Mouse (Mus musculus): ENCODE results near the gene Natd1. TPM values are rescaled to one million over a fixed set of nuclear protein-coding genes. Genes with fewer than 3 reads are reported as not detected.
"Not testable (repeated sequence)": the region's sequence is repeated elsewhere in the genome, so short reads cannot be mapped to it uniquely, and the experiment has no call there.

The Natd1 gene
- polyA plus RNA-seq, 2 experiments, result 10.7 to 11.1 TPM

- DNase-seq (ENCODE audit: low read depth in 3 of 3, low spot score in 3 of 3), result no peak
- WGBS (ENCODE audit: insufficient replicate concordance), result 38% methylated on average over 4 of the region's 4 CpGs
- ATAC-seq (ENCODE audit: insufficient read depth), result no peak
Observed at GRCm38 (mm10) chr11:60895915-60896314, 18.6 kb downstream of the Natd1 start.

GRCm38 (mm10) chr11:60890744-60891143 is 23.8 kb downstream of the Natd1 start:
- no peaks in the 10 kb centered on the region for H3K4me1 ChIP-seq (replicated peaks; ENCODE audit: control insufficient read depth in 2 of 2, insufficient read depth in 2 of 2, low read length in 1 of 2)
- H3K36me3 ChIP-seq (replicated peaks; ENCODE audit: control insufficient read depth, insufficient read depth, low read depth), result no peaks in the 10 kb centered on the region
- ATAC-seq (ENCODE audit: insufficient read depth) (no peak), DNase-seq (ENCODE audit: low read depth in 3 of 3, low spot score in 3 of 3) (no peak)
- no peak overlapping the region for H3K4me3 ChIP-seq (ENCODE audit: insufficient read depth in 1 of 2, low read depth in 2 of 2, low read length in 2 of 2)
- 54% methylated on average over 3 of the region's 3 CpGs for WGBS (ENCODE audit: insufficient replicate concordance)
- H3K27ac ChIP-seq, result no peak overlapping the region
- no peak overlapping the region for H3K4me2 ChIP-seq (ENCODE audit: low read depth)
- H3K27me3 ChIP-seq (ENCODE audit: control insufficient read depth, insufficient read depth, low read length), result no peaks in the 10 kb centered on the region
- H3K9me3 ChIP-seq (ENCODE audit: control insufficient read depth, low read length), result no peaks in the 10 kb centered on the region
- TF ChIP-seq EP300 (IDR thresholded peaks at IDR 0.05; ENCODE audit: low read depth), result no peak
- no peak for TF ChIP-seq CTCF (IDR thresholded peaks at IDR 0.05; ENCODE audit: low read depth)
- H3K9ac ChIP-seq (replicated peaks), result no peak overlapping the region

More at GRCm38 (mm10) chr11:60895915-60896314, 18.6 kb downstream of the Natd1 start:
- Histone ChIP-seq H3K4me2 (ENCODE audit: low read depth) (no peak overlapping the region), H3K9ac (replicated peaks) (no peak overlapping the region), H3K4me3 (ENCODE audit: insufficient read depth in 1 of 2, low read depth in 2 of 2, low read length in 2 of 2) (no peak overlapping the region), H3K4me1 (replicated peaks; ENCODE audit: control insufficient read depth in 2 of 2, insufficient read depth in 2 of 2, low read length in 1 of 2) (no peaks in the 10 kb centered on the region), H3K27ac (no peak overlapping the region), H3K27me3 (ENCODE audit: control insufficient read depth, insufficient read depth, low read length) (no peaks in the 10 kb centered on the region), H3K36me3 (replicated peaks; ENCODE audit: control insufficient read depth, insufficient read depth, low read depth) (no peaks in the 10 kb centered on the region), H3K9me3 (ENCODE audit: control insufficient read depth, low read length) (no peaks in the 10 kb centered on the region)
- TF ChIP-seq EP300 (IDR thresholded peaks at IDR 0.05; ENCODE audit: low read depth), result no peak
- TF ChIP-seq CTCF (IDR thresholded peaks at IDR 0.05; ENCODE audit: low read depth), result no peak

GRCm38 (mm10) chr11:60890286-60890685 is 24.3 kb downstream of the Natd1 start:
- TF ChIP-seq CTCF (IDR thresholded peaks at IDR 0.05; ENCODE audit: low read depth), result no peak
- TF ChIP-seq EP300 (IDR thresholded peaks at IDR 0.05; ENCODE audit: low read depth), result no peak
- ATAC-seq (ENCODE audit: insufficient read depth) (no peak), DNase-seq (ENCODE audit: low read depth in 3 of 3, low spot score in 3 of 3) (no peak)
- Histone ChIP-seq H3K9me3 (ENCODE audit: control insufficient read depth, low read length) (no peaks in the 10 kb centered on the region), H3K4me1 (replicated peaks; ENCODE audit: control insufficient read depth in 2 of 2, insufficient read depth in 2 of 2, low read length in 1 of 2) (no peaks in the 10 kb centered on the region), H3K27ac (no peak overlapping the region), H3K9ac (replicated peaks) (no peak overlapping the region), H3K4me3 (ENCODE audit: insufficient read depth in 1 of 2, low read depth in 2 of 2, low read length in 2 of 2) (no peak overlapping the region), H3K27me3 (ENCODE audit: control insufficient read depth, insufficient read depth, low read length) (no peaks in the 10 kb centered on the region), H3K36me3 (replicated peaks; ENCODE audit: control insufficient read depth, insufficient read depth, low read depth) (no peaks in the 10 kb centered on the region), H3K4me2 (ENCODE audit: low read depth) (no peak overlapping the region)
- WGBS (ENCODE audit: insufficient replicate concordance), result 53% methylated on average over 6 of the region's 6 CpGs

- Histone ChIP-seq H3K4me2 (ENCODE audit: low read depth) (no peak overlapping the region), H3K36me3 (replicated peaks; ENCODE audit: control insufficient read depth, insufficient read depth, low read depth) (no peaks in the 10 kb centered on the region), H3K4me1 (replicated peaks; ENCODE audit: control insufficient read depth in 2 of 2, insufficient read depth in 2 of 2, low read length in 1 of 2) (no peaks in the 10 kb centered on the region), H3K27ac (no peak overlapping the region), H3K4me3 (ENCODE audit: insufficient read depth in 1 of 2, low read depth in 2 of 2, low read length in 2 of 2) (no peak overlapping the region), H3K9ac (replicated peaks) (no peak overlapping the region), H3K27me3 (ENCODE audit: control insufficient read depth, insufficient read depth, low read length) (no peaks in the 10 kb centered on the region), H3K9me3 (ENCODE audit: control insufficient read depth, low read length) (no peaks in the 10 kb centered on the region)
- TF ChIP-seq CTCF (IDR thresholded peaks at IDR 0.05; ENCODE audit: low read depth) (no peak), EP300 (IDR thresholded peaks at IDR 0.05; ENCODE audit: low read depth) (no peak)
- DNase-seq (ENCODE audit: low read depth in 3 of 3, low spot score in 3 of 3) (no peak), ATAC-seq (ENCODE audit: insufficient read depth) (no peak)
- 42% methylated on average over 2 of the region's 2 CpGs for WGBS (ENCODE audit: insufficient replicate concordance)
Observed at GRCm38 (mm10) chr11:60889861-60890260, 24.7 kb downstream of the Natd1 start.

GRCm38 (mm10) chr11:60886986-60887385 is 27.6 kb downstream of the Natd1 start:
- not testable (repeated sequence) for DNase-seq (ENCODE audit: low read depth in 3 of 3, low spot score in 3 of 3); H3K4me3 ChIP-seq (ENCODE audit: insufficient read depth in 1 of 2, low read depth in 2 of 2, low read length in 2 of 2); H3K36me3 ChIP-seq (replicated peaks; ENCODE audit: control insufficient read depth, insufficient read depth, low read depth); ATAC-seq (ENCODE audit: insufficient read depth); H3K9ac ChIP-seq (replicated peaks); H3K9me3 ChIP-seq (ENCODE audit: control insufficient read depth, low read length); H3K27ac ChIP-seq; H3K4me2 ChIP-seq (ENCODE audit: low read depth); H3K27me3 ChIP-seq (ENCODE audit: control insufficient read depth, insufficient read depth, low read length); H3K4me1 ChIP-seq (replicated peaks; ENCODE audit: control insufficient read depth in 2 of 2, insufficient read depth in 2 of 2, low read length in 1 of 2)
- WGBS (ENCODE audit: insufficient replicate concordance), result 89% methylated on average over 2 of the region's 3 CpGs

Data from liver, embryonic 14.5 days (tissue).